Mouse (Mus musculus) ovary, postnatal 10 days (tissue): ENCODE results near the gene Tnfaip8l1.

Experiments
- DNase-seq: peaks from one replicate; pipeline ENCODE4 v3.0.0; 2022; ENCODE audit warnings: low spot score

Tnfaip8l1 gene

GRCm38 (mm10) chr17:56139355-56139754, 22.9 kb upstream of the Tnfaip8l1 start:
- DNase-seq, result no peak

GRCm38 (mm10) chr17:56139858-56140595, 22.2 kb upstream of the Tnfaip8l1 start, which contains the start of gene Sema6b:
TSS of gene Sema6b (minus strand) at chr17:56140343.
- no peak for DNase-seq

- no peak for DNase-seq
Observed at GRCm38 (mm10) chr17:56141702-56142605, 20.3 kb upstream of the Tnfaip8l1 start.

DNA sequence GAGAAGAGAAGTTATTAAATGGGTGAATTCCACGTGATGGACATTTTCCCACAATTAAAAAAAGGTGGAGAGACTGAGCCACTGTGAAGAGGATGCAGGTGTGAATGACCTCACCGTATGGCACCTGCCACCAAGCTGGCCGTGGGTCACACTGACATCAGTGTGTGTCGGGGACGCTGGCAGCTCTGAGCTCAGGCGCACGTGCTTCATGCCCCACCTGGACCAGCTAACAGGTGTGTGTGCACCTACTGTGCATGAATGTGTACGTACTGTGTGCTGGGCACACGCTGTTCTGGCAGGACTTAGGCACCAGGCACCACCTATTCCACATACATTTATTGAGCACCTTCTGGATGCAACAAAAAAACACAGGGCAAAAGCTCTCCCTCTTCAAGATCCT, 17.7 kb upstream of the Tnfaip8l1 start:
- DNase-seq, result no peak

DNA sequence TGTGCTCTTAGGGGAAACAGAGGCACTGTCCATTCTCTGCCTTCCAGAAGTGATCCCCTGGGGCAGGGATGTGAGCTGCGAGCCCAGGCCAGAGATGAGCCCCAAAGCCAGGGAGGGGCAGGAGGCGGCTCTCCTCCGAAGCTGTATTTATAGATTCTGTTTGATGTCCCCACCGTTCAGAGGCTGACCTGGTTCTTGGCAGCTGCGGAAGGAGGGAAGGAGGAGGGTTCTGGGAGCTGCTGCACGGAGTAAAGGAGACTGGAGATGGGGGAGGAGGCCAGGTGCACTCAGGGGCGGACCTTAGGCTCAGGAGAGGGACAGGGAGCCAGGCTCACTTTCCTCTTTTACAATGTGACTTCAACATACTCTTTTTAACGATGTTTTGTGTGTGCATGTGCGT, 16.1 kb upstream of the Tnfaip8l1 start:
- no peak for DNase-seq

- DNase-seq, result no peak
Observed at GRCm38 (mm10) chr17:56147420-56147819, 14.9 kb upstream of the Tnfaip8l1 start.

GRCm38 (mm10) chr17:56148280-56148679, 14.0 kb upstream of the Tnfaip8l1 start:
- DNase-seq, result no peak

DNA sequence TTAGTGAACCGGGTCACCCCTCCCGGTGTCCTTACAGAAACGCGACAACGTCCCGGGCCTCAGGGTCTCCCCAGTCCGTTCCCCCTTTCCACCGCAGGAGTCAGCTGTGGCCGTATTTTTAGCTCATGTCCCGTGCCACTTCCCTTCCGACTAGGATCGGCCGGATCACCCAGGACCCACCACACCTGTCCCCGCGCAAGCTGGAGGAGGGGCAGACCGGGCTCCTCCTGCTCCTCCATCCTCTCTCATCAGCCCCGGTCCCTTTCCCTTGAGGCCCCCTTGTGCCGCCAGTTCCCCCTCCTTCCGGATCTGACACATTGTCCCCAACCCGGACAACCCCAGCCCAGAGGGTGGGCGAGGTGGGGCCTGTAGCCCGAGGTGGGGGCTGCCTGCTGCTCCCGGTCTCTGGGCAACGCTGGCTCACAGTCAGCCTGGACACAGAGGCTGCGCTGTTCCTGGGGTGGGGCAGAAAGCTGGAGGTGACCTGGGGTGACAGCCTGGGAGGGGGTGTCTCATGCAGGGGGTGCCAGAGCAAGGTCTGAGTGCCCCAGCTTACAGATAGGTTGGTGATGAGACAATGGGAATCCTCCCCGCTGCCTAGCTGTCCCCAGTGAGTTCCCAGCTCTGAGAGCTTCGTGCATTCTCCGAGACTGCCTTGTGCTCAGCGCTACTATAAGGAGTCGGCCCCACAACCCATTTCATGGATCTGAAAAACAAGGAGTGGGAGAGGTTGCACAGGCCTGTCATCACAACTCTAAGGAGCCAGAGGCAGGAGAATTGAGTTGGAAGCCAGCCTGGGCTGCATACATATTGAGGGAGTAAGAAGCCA, 13.3 kb upstream of the Tnfaip8l1 start:
- DNase-seq, result no peak

- DNase-seq, result no peak
Observed at GRCm38 (mm10) chr17:56149897-56150296, 12.4 kb upstream of the Tnfaip8l1 start.

GRCm38 (mm10) chr17:56153643-56154042, 8.6 kb upstream of the Tnfaip8l1 start:
- DNase-seq, result no peak

- no peak for DNase-seq
Observed at GRCm38 (mm10) chr17:56159729-56160128, 2.5 kb upstream of the Tnfaip8l1 start.

DNA sequence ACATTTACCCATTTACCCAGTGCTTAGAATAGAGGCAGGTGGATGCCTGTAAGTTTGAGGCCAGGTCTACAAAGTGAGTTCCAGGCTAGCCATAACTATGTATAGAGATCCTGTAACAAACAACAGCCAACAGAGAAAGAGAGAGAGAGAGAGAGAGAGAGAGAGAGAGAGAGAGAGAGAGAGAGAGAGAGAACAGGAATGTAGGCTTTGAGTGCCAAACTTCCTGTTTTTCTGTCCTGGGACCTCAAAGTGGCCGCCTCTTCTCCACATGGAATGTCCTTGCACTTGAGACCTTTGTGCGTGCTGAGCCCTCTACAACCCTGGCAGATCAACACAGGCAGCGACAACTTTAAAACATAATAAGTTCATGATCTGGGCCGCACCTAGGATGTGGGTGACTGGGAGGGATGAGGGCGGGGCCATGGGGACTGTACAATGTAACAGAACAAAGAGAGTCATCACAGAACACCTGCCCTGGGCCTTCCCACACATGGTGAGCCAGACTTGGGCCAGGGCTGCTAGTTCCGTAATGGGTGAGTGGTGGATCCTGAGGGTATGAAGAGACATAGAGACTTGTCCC, 1.3 kb downstream of the Tnfaip8l1 start:
- DNase-seq, result no peak

- no peak for DNase-seq
Observed at GRCm38 (mm10) chr17:56164510-56164909, 2.2 kb downstream of the Tnfaip8l1 start.

DNA sequence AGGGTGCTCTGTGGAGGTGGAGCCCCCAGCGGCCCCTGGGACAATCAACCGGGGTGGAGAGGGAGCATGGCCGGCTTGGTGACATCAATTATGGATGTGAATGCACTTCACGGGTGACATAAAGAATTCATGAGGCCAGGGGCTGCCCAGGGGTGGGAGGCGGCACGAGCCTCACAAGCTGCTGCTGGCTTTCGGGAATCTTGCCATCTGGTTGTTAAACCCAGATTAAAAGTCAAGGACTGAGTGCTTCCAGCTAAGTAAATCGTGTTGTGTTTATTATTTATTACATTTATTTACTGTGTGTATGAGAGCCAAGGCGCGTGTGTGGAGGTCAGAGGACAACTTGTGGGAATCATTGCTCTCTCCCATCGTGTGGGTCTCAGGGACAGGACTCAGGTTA, 3.4 kb downstream of the Tnfaip8l1 start:
- no peak for DNase-seq

- no peak for DNase-seq
Observed at GRCm38 (mm10) chr17:56169830-56170229, 7.6 kb downstream of the Tnfaip8l1 start.

DNA sequence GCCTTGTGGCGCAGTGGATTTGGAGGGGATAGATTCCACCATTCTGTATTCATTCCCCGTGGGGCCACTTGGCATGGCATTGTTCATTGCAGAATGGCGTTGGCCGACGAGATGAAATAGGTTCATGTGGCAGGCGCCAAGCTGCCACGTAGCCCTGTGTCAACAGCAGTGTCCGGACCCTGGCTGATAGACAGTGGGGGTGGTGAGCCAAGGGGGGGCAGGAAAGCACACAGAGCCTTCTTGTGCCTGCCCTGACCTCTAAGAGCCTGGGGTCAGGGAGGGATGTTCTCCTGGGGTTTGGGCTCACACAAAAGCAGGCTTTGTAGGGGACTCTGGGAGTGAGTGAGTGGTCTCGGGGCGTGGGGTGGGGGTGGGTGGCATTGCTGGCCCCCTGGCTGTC, 8.4 kb downstream of the Tnfaip8l1 start:
- DNase-seq, result no peak

- DNase-seq, result no peak
Observed at GRCm38 (mm10) chr17:56171456-56171855, 9.2 kb downstream of the Tnfaip8l1 start.

- no peak for DNase-seq
Observed at GRCm38 (mm10) chr17:56171881-56172280, 9.6 kb downstream of the Tnfaip8l1 start.

GRCm38 (mm10) chr17:56173401-56174046, 11.2 kb downstream of the Tnfaip8l1 start:
- no peak for DNase-seq

DNA sequence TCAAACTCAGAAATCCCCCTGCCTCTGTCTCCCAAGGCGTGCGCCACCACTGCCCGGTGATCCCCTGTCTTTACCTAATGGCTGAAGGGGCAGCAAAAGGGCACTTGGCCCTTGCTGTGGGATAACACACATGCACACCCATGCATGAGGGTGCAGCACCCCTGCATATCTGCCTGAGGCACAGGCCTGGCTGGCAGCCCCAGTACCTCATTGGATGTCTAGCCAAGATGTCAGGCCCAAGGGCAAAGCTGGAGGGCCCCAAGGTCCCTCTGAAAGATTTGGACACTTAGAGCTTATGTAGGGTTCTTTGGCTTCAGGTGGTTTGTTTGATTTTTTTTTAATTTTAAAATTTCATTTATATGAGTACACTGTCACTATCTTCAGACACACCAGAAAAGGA, 13.1 kb downstream of the Tnfaip8l1 start:
- DNase-seq, result no peak

DNA sequence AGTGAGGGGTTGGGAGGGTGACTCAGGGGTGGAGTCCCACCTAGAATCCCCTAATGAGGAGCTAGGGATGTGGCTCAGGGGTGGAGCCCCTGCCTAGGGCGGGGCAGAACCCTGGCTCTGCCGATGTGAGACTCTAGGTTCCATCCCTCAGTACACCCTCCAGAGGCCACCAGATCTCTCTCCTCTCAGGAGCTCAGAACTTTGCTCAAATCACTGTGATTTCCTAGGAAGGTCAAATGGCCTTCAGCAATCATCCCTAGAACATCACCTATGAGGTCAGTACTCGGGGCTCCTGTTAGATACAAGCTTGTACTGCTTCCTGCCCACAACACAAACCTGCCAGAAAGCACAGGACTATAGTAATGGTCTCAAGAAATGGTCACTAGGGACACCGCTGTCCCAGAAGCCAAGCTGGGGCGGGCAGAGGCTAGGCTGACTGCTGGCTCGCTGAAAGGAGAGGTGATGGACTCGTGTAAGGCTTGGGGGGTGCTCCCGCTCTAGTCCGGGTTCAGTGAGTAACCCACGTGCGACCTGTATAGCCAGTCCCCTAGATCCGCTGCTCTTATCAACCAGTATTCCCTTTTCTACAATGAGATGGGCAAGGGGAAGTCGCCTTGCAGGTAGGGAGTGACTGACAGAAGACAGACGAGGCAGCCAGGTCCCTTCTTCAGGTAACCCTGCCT, 20.8 kb downstream of the Tnfaip8l1 start:
- DNase-seq, result no peak
